9 mouse cellular contexts compared by ENCODE assay signal in genomic region chrX:96455149-96455548, GRCm38 (mm10). TPM values are rescaled to one million over a fixed set of nuclear protein-coding genes. Genes with fewer than 3 reads are reported as not detected.
A peak's percentile ranks its signal among the peaks of the same experiment; 100 is the strongest.
DNase-seq lines count a peak whose midpoint lies in the region; ATAC-seq and TF ChIP-seq lines count a peak whose summit lies in the region.
"Had no signal": no experiment of that assay in that cellular context is flagged by ENCODE, and none has a peak within 500 bp of the region (broad histone marks: within the 10 kb centered on the region; RNA-seq: fewer than 3 reads in every experiment).

Gene Heph (plus strand): TSS chrX:96455359.

- peak within 1 kb of the TSS; percentile 36; the same call in 1 of the 2 replicates for H3K4me3 ChIP-seq in heart, adult 2 months
- peak within 1 kb of the TSS; percentile 47 for H3K4me3 ChIP-seq in embryonic facial prominence, embryonic 13.5 days
- peak within 1 kb of the TSS; percentile 48 for H3K4me3 ChIP-seq in intestine, embryonic 16.5 days (ENCODE audit: low read length)
- peak within 1 kb of the TSS; percentile 22 for H3K4me3 ChIP-seq in midbrain, embryonic 13.5 days (replicated peaks)

- no peak for ATAC-seq in embryonic facial prominence, embryonic 13.5 days (ENCODE audit: insufficient number of reproducible peaks, insufficient read depth, low FRiP score, low TSS enrichment, low read depth)
- peak; percentile 98 for ATAC-seq in intestine, embryonic 16.5 days
- ATAC-seq in midbrain, embryonic 13.5 days: no peak
- no peak for ATAC-seq in monocyte, adult 5-6 weeks (replicated peaks; ENCODE audit: insufficient number of reproducible peaks, low FRiP score, low TSS enrichment, poor library complexity, severe bottlenecking)

- no peak for TF ChIP-seq EP300 in heart, adult 2 months (IDR thresholded peaks at IDR 0.05; ENCODE audit: insufficient read depth, low read depth, low read length)

- H3K27ac ChIP-seq in heart, adult 2 months: no peak within 1 kb of the TSS
- no peak within 1 kb of the TSS for H3K27ac ChIP-seq in embryonic facial prominence, embryonic 13.5 days
- peak within 1 kb of the TSS; percentile 79 for H3K27ac ChIP-seq in intestine, embryonic 16.5 days (ENCODE audit: low read length)
- no peak within 1 kb of the TSS for H3K27ac ChIP-seq in midbrain, embryonic 13.5 days

- peak within 1 kb of the TSS; percentile 51 for H3K4me2 ChIP-seq in embryonic facial prominence, embryonic 13.5 days
- peak within 1 kb of the TSS; percentile 42 for H3K4me2 ChIP-seq in intestine, embryonic 16.5 days (ENCODE audit: low read depth, low read length)
- H3K4me2 ChIP-seq in midbrain, embryonic 13.5 days (replicated peaks): peak within 1 kb of the TSS; percentile 38

- WGBS in heart, adult 2 months: 74% methylated on average over 2 of the region's 2 CpGs
- 68% methylated on average over 2 of the region's 2 CpGs for WGBS in embryonic facial prominence, embryonic 13.5 days
- WGBS in intestine, embryonic 16.5 days: 53% methylated on average over 2 of the region's 2 CpGs
- WGBS in midbrain, embryonic 13.5 days: 63% methylated on average over 2 of the region's 2 CpGs

- no peak within 1 kb of the TSS for H3K9ac ChIP-seq in heart, adult 2 months (ENCODE audit: low read depth, low read length)
- no peak within 1 kb of the TSS for H3K9ac ChIP-seq in embryonic facial prominence, embryonic 13.5 days
- peak within 1 kb of the TSS; percentile 67 for H3K9ac ChIP-seq in intestine, embryonic 16.5 days (ENCODE audit: low read depth, low read length)
- H3K9ac ChIP-seq in midbrain, embryonic 13.5 days (replicated peaks): no peak within 1 kb of the TSS

- no peak for TF ChIP-seq POLR2A in heart, adult 2 months (IDR thresholded peaks at IDR 0.05; ENCODE audit: insufficient read depth, low read depth, low read length)

- DNase-seq in heart, adult 2 months: no peak
- no peak for DNase-seq in heart, adult 8-10 months (ENCODE audit: low spot score)
- no peak for DNase-seq in thymus, postnatal 10 days (ENCODE audit: low spot score in 2 of 2)
- no peak for DNase-seq in frontal cortex, adult 2 months (ENCODE audit: extremely low spot score in 1 of 2, low spot score in 1 of 2)

- no peaks in the 10 kb centered on the region for H3K36me3 ChIP-seq in heart, adult 2 months (ENCODE audit: control insufficient read depth, insufficient read depth, low read length)
- H3K36me3 ChIP-seq in embryonic facial prominence, embryonic 13.5 days: no peaks in the 10 kb centered on the region
- H3K36me3 ChIP-seq in intestine, embryonic 16.5 days (ENCODE audit: control insufficient read depth, insufficient read depth, low read length): no peaks in the 10 kb centered on the region
- no peaks in the 10 kb centered on the region for H3K36me3 ChIP-seq in midbrain, embryonic 13.5 days

- no peak for TF ChIP-seq CTCF in heart, adult 2 months (IDR thresholded peaks at IDR 0.05)

- no peaks in the 10 kb centered on the region for H3K4me1 ChIP-seq in heart, adult 2 months (ENCODE audit: control insufficient read depth, insufficient read depth, low read length)
- no peaks in the 10 kb centered on the region for H3K4me1 ChIP-seq in embryonic facial prominence, embryonic 13.5 days
- no peaks in the 10 kb centered on the region for H3K4me1 ChIP-seq in intestine, embryonic 16.5 days (ENCODE audit: control insufficient read depth, insufficient read depth, low read length)
- H3K4me1 ChIP-seq in midbrain, embryonic 13.5 days (replicated peaks): no peaks in the 10 kb centered on the region

- intact Hi-C loops in heart, adult 2 months (cut with DNase I): no loop called here

- no peaks in the 10 kb centered on the region for H3K9me3 ChIP-seq in embryonic facial prominence, embryonic 13.5 days
- no peaks in the 10 kb centered on the region for H3K9me3 ChIP-seq in intestine, embryonic 16.5 days (ENCODE audit: control insufficient read depth, low read length)
- H3K9me3 ChIP-seq in midbrain, embryonic 13.5 days: no peaks in the 10 kb centered on the region

- H3K79me2 ChIP-seq in heart, adult 2 months (replicated peaks; ENCODE audit: control insufficient read depth, insufficient read depth, low read length): no peaks in the 10 kb centered on the region

- no peaks in the 10 kb centered on the region for H3K27me3 ChIP-seq in heart, adult 2 months (ENCODE audit: control insufficient read depth, insufficient read depth, low read length)
- peaks cover 5% of the 10 kb centered on the region; the same call in 1 of the 2 replicates for H3K27me3 ChIP-seq in embryonic facial prominence, embryonic 13.5 days
- no peaks in the 10 kb centered on the region for H3K27me3 ChIP-seq in intestine, embryonic 16.5 days (replicated peaks; ENCODE audit: control insufficient read depth, insufficient read depth, low read length)
- H3K27me3 ChIP-seq in midbrain, embryonic 13.5 days: no peaks in the 10 kb centered on the region

RNA-seq across cellular contexts. Expression of gene Heph, which starts in this region (rescaled TPM):
- 1 to 10 TPM; 1.9 to 2.0 TPM for total RNA-seq in heart, adult 2 months (2021)
- 1.5 and 2.5 TPM in 2 replicates for polyA plus RNA-seq in heart, adult 2 months (2012; rRNA removed)
- total RNA-seq in heart, adult 8-10 months (2022): 1 to 10 TPM; 1.2 to 1.9 (median 1.6) TPM
- 30.4 and 34.4 TPM in 2 replicates for polyA plus RNA-seq in embryonic facial prominence, embryonic 13.5 days (2015; fragmentation: Nextera tagmentation; extraction: Ambion mirVana)
- 32.7 and 40.3 TPM in 2 replicates for polyA plus RNA-seq in intestine, embryonic 16.5 days (2015; fragmentation: Nextera tagmentation; extraction: Ambion mirVana)
- 5.4 and 5.9 TPM in 2 replicates for polyA plus RNA-seq in midbrain, embryonic 13.5 days (2015; fragmentation: Nextera tagmentation; extraction: Ambion mirVana)
- not detected in 3 replicates for total RNA-seq in monocyte, adult 5-6 weeks (2017)
- polyA plus RNA-seq in frontal cortex, adult 2 months (2012; rRNA removed): 2.7 and 2.8 TPM in 2 replicates
- total RNA-seq: megakaryocyte-erythroid progenitor cell, adult 5-6 weeks had no signal
